Comparison of ENCODE assay signal across 29 mouse cellular contexts in genomic region chr1:131699642-131700041, GRCm38 (mm10). TPM values are rescaled to one million over a fixed set of nuclear protein-coding genes. Genes with fewer than 3 reads are reported as not detected.
"Had no signal": no experiment of that assay in that cellular context is flagged by ENCODE, and none has a peak within 500 bp of the region (broad histone marks: within the 10 kb centered on the region; RNA-seq: fewer than 3 reads in every experiment).

No protein-coding gene starts in this region.

- H3K4me3 ChIP-seq: heart, adult 2 months; heart, embryonic 13.5 days; heart, embryonic 15.5 days; hindbrain, embryonic 12.5 days; intestine, embryonic 15.5 days; layer of hippocampus, adult 2 months; left cerebral cortex, adult 2 months; limb, embryonic 10.5 days; limb, embryonic 12.5 days had no signal

- H3K36me3 ChIP-seq: heart, embryonic 13.5 days; heart, embryonic 15.5 days; hindbrain, embryonic 12.5 days; intestine, embryonic 15.5 days; limb, embryonic 10.5 days; limb, embryonic 12.5 days had no signal

- H3K9me3 ChIP-seq: heart, embryonic 13.5 days; heart, embryonic 15.5 days; hindbrain, embryonic 12.5 days; intestine, embryonic 15.5 days; limb, embryonic 10.5 days; limb, embryonic 12.5 days had no signal

- H3K4me2 ChIP-seq: heart, embryonic 11.5 days; heart, embryonic 13.5 days; heart, embryonic 15.5 days; hindbrain, embryonic 12.5 days; hindbrain, embryonic 14.5 days; intestine, embryonic 15.5 days; limb, embryonic 12.5 days; liver, embryonic 11.5 days had no signal

- H3K4me1 ChIP-seq: hindbrain, embryonic 12.5 days; intestine, embryonic 15.5 days; limb, embryonic 10.5 days; limb, embryonic 12.5 days had no signal

- H3K9ac ChIP-seq: heart, embryonic 13.5 days; heart, embryonic 15.5 days; hindbrain, embryonic 12.5 days; hindbrain, embryonic 14.5 days; intestine, embryonic 15.5 days; limb, embryonic 12.5 days had no signal

- H3K27me3 ChIP-seq: heart, embryonic 13.5 days; heart, embryonic 15.5 days; hindbrain, embryonic 12.5 days; intestine, embryonic 15.5 days; limb, embryonic 12.5 days had no signal

- DNase-seq: gastrocnemius, postnatal 14 days; gastrocnemius, postnatal 36 days; heart, adult 11 months; heart, adult 2 months; heart, postnatal 14 days; heart, postnatal 36 days; kidney, adult 18-20 months; kidney, adult 8-10 months; kidney, postnatal 10 days; kidney, postnatal 25 days; kidney, postnatal 4 days; liver had no signal

- H3K27ac ChIP-seq: heart, adult 2 months; heart, embryonic 13.5 days; heart, embryonic 15.5 days; hindbrain, embryonic 12.5 days; hindbrain, embryonic 14.5 days; intestine, embryonic 15.5 days; layer of hippocampus, adult 2 months; left cerebral cortex, adult 2 months; limb, embryonic 10.5 days; limb, embryonic 12.5 days had no signal

- ATAC-seq: hindbrain, embryonic 16.5 days; inflammation-experienced regulatory T-cells, adult 6 months; intestine, embryonic 15.5 days; intestine, postnatal 0 days had no signal

RNA-seq across cellular contexts. Expression of gene Slc26a9, which starts 44.2 kb away (rescaled TPM):
- total RNA-seq: gastrocnemius, adult 18-20 months; gastrocnemius, adult 8-10 months; gastrocnemius, postnatal 14 days; gastrocnemius, postnatal 36 days; heart, adult 2 months; heart, postnatal 14 days; heart, postnatal 36 days; hematopoietic stem cell, adult 5-6 weeks had no signal
- polyA plus RNA-seq: heart, embryonic 11.5 days; inflammation-experienced regulatory T-cells, adult 6 months; limb, embryonic 10.5 days; limb, embryonic 12.5 days; liver, embryonic 11.5 days had no signal
